Mouse (Mus musculus) kidney, embryonic 16.5 days (tissue): ENCODE measurements around the gene Pcgf2. TPM values are rescaled to one million over a fixed set of nuclear protein-coding genes. Genes with fewer than 3 reads are reported as not detected.
A peak's percentile ranks its signal among the peaks of the same experiment; 100 is the strongest.

ENCODE experiments used
- ATAC-seq: fragments of 200-750 bp; cut with Nextera tagmentation; 2 replicates; pipeline ENCODE4 v1.8.0; 2017; ENCODE audit warnings: moderate TSS enrichment; ENCODE audit not compliant: low FRiP score, low TSS enrichment
- H3K27ac ChIP-seq: fragments of 300-500 bp; sonication (generic); 2 replicates; pipeline ENCODE4 v1.5.1; 2014; ENCODE audit warnings: low read length
- H3K27me3 ChIP-seq: fragments of 300-500 bp; sonication (generic); 2 replicates; pipeline ENCODE4 v1.6.1; 2014; ENCODE audit warnings: low read length, control low read depth, mixed read lengths; ENCODE audit not compliant: insufficient read depth
- H3K36me3 ChIP-seq: fragments of 300-500 bp; sonication (generic); 2 replicates; pipeline ENCODE4 v1.6.1; 2014; ENCODE audit warnings: low read length, control low read depth, mixed read lengths; ENCODE audit not compliant: insufficient read depth
- H3K4me1 ChIP-seq: fragments of 300-500 bp; sonication (generic); 2 replicates; pipeline ENCODE4 v1.6.1; 2014; ENCODE audit warnings: low read length, control low read depth, mixed read lengths; ENCODE audit not compliant: insufficient read depth
- H3K4me2 ChIP-seq: fragments of 300-500 bp; sonication (generic); replicated peaks from 2 replicates; pipeline ENCODE4 v1.6.1; 2014; ENCODE audit warnings: low read depth, low read length
- H3K4me3 ChIP-seq: fragments of 300-500 bp; sonication (generic); 2 replicates; pipeline ENCODE4 v1.5.1; 2014; ENCODE audit warnings: mild to moderate bottlenecking, low read length
- H3K9ac ChIP-seq: fragments of 300-500 bp; sonication (generic); replicated peaks from 2 replicates; pipeline ENCODE4 v1.6.1; 2014; ENCODE audit warnings: low read length
- H3K9me3 ChIP-seq: fragments of 300-500 bp; sonication (generic); 2 replicates; pipeline ENCODE4 v1.6.1; 2016; ENCODE audit warnings: low read length, control low read depth
- WGBS: fragments of 180-500 bp; shearing (Covaris S2); extraction: QIAGEN DNeasy Blood & Tissue Kit; methylation state at CpG from one replicate; pipeline ENCODE4 v1.1.7; 2014; 5-methylcytosine and 5-hydroxymethylcytosine counted together
- polyA plus RNA-seq: library from polyadenylated mRNA; unstranded; fragments of >200 nt; fragmentation: Nextera tagmentation; extraction: Ambion mirVana; gene quantifications from 2 replicates; pipeline ENCODE4 v1.2.1, GENCODE M21; 2015

The Pcgf2 gene
- polyA plus RNA-seq, 1 experiment from 2014 or later, result 12.3 TPM

- ATAC-seq, result no peak
- 90% methylated on average over 11 of the region's 11 CpGs for WGBS
Measured at GRCm38 (mm10) chr11:97673148-97673547, 27.1 kb downstream of the Pcgf2 start.

GRCm38 (mm10) chr11:97671177-97671527, 29.1 kb downstream of the Pcgf2 start:
- WGBS, result 52% methylated on average over 2 of the region's 2 CpGs
- no peak overlapping the region for H3K4me2 ChIP-seq
- H3K4me1 ChIP-seq, result peaks cover 28% of the 10 kb centered on the region
- no peak overlapping the region for H3K4me3 ChIP-seq
- H3K36me3 ChIP-seq, result peaks cover 79% of the 10 kb centered on the region
- no peak overlapping the region for H3K27ac ChIP-seq
- no peaks in the 10 kb centered on the region for H3K27me3 ChIP-seq
- H3K9ac ChIP-seq, result no peak overlapping the region
- H3K9me3 ChIP-seq, result no peaks in the 10 kb centered on the region
- ATAC-seq, result no peak

More at GRCm38 (mm10) chr11:97673148-97673547, 27.1 kb downstream of the Pcgf2 start:
- H3K4me3 ChIP-seq, result no peak overlapping the region
- H3K36me3 ChIP-seq, result peaks cover 75% of the 10 kb centered on the region
- H3K9me3 ChIP-seq, result no peaks in the 10 kb centered on the region
- H3K4me1 ChIP-seq, result peaks cover 28% of the 10 kb centered on the region
- no peak overlapping the region for H3K4me2 ChIP-seq
- no peaks in the 10 kb centered on the region for H3K27me3 ChIP-seq
- no peak overlapping the region for H3K27ac ChIP-seq
- H3K9ac ChIP-seq, result no peak overlapping the region

- no peak for ATAC-seq
- no peak overlapping the region for H3K4me2 ChIP-seq
Measured at GRCm38 (mm10) chr11:97670234-97671176, 29.8 kb downstream of the Pcgf2 start.

GRCm38 (mm10) chr11:97669829-97670228, 30.5 kb downstream of the Pcgf2 start:
- H3K27me3 ChIP-seq, result no peaks in the 10 kb centered on the region
- H3K4me3 ChIP-seq, result no peak overlapping the region
- peak overlapping the region; percentile 80 for H3K27ac ChIP-seq
- H3K4me2 ChIP-seq, result no peak overlapping the region
- WGBS, result 22% methylated on average over 6 of the region's 6 CpGs
- H3K9me3 ChIP-seq, result no peaks in the 10 kb centered on the region
- peaks cover 77% of the 10 kb centered on the region for H3K36me3 ChIP-seq
- H3K4me1 ChIP-seq, result peaks cover 34% of the 10 kb centered on the region
- no peak overlapping the region for H3K9ac ChIP-seq
- peak; percentile 21; the same call in 1 of the 2 replicates for ATAC-seq

More at GRCm38 (mm10) chr11:97670234-97671176, 29.8 kb downstream of the Pcgf2 start:
- peaks cover 81% of the 10 kb centered on the region for H3K36me3 ChIP-seq
- H3K9ac ChIP-seq, result no peak overlapping the region
- 65% methylated on average over 13 of the region's 13 CpGs for WGBS
- H3K4me3 ChIP-seq, result no peak overlapping the region
- peak overlapping the region; percentile 33; the same call in 1 of the 2 replicates for H3K27ac ChIP-seq
- no peaks in the 10 kb centered on the region for H3K27me3 ChIP-seq
- H3K4me1 ChIP-seq, result peaks cover 28% of the 10 kb centered on the region
- no peaks in the 10 kb centered on the region for H3K9me3 ChIP-seq

GRCm38 (mm10) chr11:97669268-97669667, 31.0 kb downstream of the Pcgf2 start:
- Histone ChIP-seq H3K27me3 (no peaks in the 10 kb centered on the region), H3K4me1 (peaks cover 39% of the 10 kb centered on the region), H3K9ac (no peak overlapping the region), H3K4me3 (no peak overlapping the region), H3K36me3 (peaks cover 71% of the 10 kb centered on the region), H3K9me3 (no peaks in the 10 kb centered on the region), H3K27ac (peak overlapping the region; percentile 80), H3K4me2 (no peak overlapping the region)
- no peak for ATAC-seq
- WGBS, result 45% methylated on average over 13 of the region's 15 CpGs

GRCm38 (mm10) chr11:97668160-97668559, 32.1 kb downstream of the Pcgf2 start:
- Histone ChIP-seq H3K36me3 (peaks cover 60% of the 10 kb centered on the region), H3K27ac (no peak overlapping the region), H3K4me3 (no peak overlapping the region), H3K4me2 (no peak overlapping the region), H3K4me1 (peaks cover 40% of the 10 kb centered on the region), H3K9me3 (no peaks in the 10 kb centered on the region), H3K9ac (no peak overlapping the region), H3K27me3 (no peaks in the 10 kb centered on the region)
- 91% methylated on average over 7 of the region's 7 CpGs for WGBS
- ATAC-seq, result no peak

- H3K4me1 ChIP-seq, result peaks cover 48% of the 10 kb centered on the region
- WGBS, result 91% methylated on average over 14 of the region's 15 CpGs
- peaks cover 47% of the 10 kb centered on the region for H3K36me3 ChIP-seq
Measured at GRCm38 (mm10) chr11:97666794-97667193, 33.5 kb downstream of the Pcgf2 start.

GRCm38 (mm10) chr11:97666221-97666620, 34.1 kb downstream of the Pcgf2 start:
- Histone ChIP-seq H3K27me3 (no peaks in the 10 kb centered on the region; the same call in none of the 2 replicates), H3K9ac (no peak overlapping the region), H3K27ac (no peak overlapping the region), H3K4me3 (no peak overlapping the region), H3K36me3 (peaks cover 42% of the 10 kb centered on the region), H3K4me2 (no peak overlapping the region), H3K9me3 (no peaks in the 10 kb centered on the region), H3K4me1 (peaks cover 54% of the 10 kb centered on the region)
- 93% methylated on average over 7 of the region's 7 CpGs for WGBS
- ATAC-seq, result no peak

More at GRCm38 (mm10) chr11:97666794-97667193, 33.5 kb downstream of the Pcgf2 start:
- Histone ChIP-seq H3K4me2 (no peak overlapping the region), H3K4me3 (no peak overlapping the region), H3K9ac (no peak overlapping the region), H3K27ac (no peak overlapping the region), H3K9me3 (no peaks in the 10 kb centered on the region), H3K27me3 (no peaks in the 10 kb centered on the region; the same call in none of the 2 replicates)
- no peak for ATAC-seq

GRCm38 (mm10) chr11:97665431-97665830, 34.9 kb downstream of the Pcgf2 start:
- Histone ChIP-seq H3K27me3 (no peaks in the 10 kb centered on the region; the same call in none of the 2 replicates), H3K36me3 (peaks cover 34% of the 10 kb centered on the region), H3K4me1 (peaks cover 56% of the 10 kb centered on the region), H3K9ac (no peak overlapping the region), H3K9me3 (no peaks in the 10 kb centered on the region), H3K4me2 (no peak overlapping the region), H3K27ac (no peak overlapping the region), H3K4me3 (peak overlapping the region; percentile 87; the same call in 1 of the 2 replicates)
- WGBS, result 91% methylated on average over 13 of the region's 13 CpGs
- no peak for ATAC-seq

GRCm38 (mm10) chr11:97664771-97665240, 35.5 kb downstream of the Pcgf2 start:
- Histone ChIP-seq H3K27me3 (no peaks in the 10 kb centered on the region; the same call in none of the 2 replicates), H3K4me2 (peak overlapping the region; percentile 64), H3K4me1 (peaks cover 51% of the 10 kb centered on the region), H3K36me3 (peaks cover 31% of the 10 kb centered on the region), H3K9ac (peak overlapping the region; percentile 89), H3K9me3 (no peaks in the 10 kb centered on the region), H3K4me3 (peak overlapping the region; percentile 87), H3K27ac (peak overlapping the region; percentile 95; the same call in 1 of the 2 replicates)
- WGBS, result 29% methylated on average over 6 of the region's 6 CpGs
- no peak for ATAC-seq
